Mouse (Mus musculus) adrenal gland, adult 8-10 months (tissue): Measurements from ENCODE around the gene Nit2. TPM values are rescaled to one million over a fixed set of nuclear protein-coding genes. Genes with fewer than 3 reads are reported as not detected.

Experiments used
- DNase-seq: peaks from one replicate; pipeline ENCODE4 v3.0.0; 2022
- total RNA-seq, 4 experiments: library from RNA; stranded (reverse); gene quantifications; 2 replicates each; pipeline ENCODE4 v1.2.4; 2022

The Nit2 gene
- total RNA-seq, 4 experiments from 2014 or later, result 39.7 to 43.5 (median 40.9) TPM

GRCm38 (mm10) chr16:57159835-57160234 is 7.3 kb downstream of the Nit2 start:
- DNase-seq, result no peak

GRCm38 (mm10) chr16:57157728-57158127 is 9.4 kb downstream of the Nit2 start:
- DNase-seq, result no peak

GRCm38 (mm10) chr16:57157076-57157475 is 10.1 kb downstream of the Nit2 start:
- DNase-seq, result no peak

- DNase-seq, result no peak
These were observed 11.2 kb downstream of the Nit2 start for GRCm38 (mm10) chr16:57155899-57156298.

GRCm38 (mm10) chr16:57151437-57151836 is 15.7 kb downstream of the Nit2 start:
- no peak for DNase-seq

GRCm38 (mm10) chr16:57144741-57145140 is 22.4 kb downstream of the Nit2 start:
- peak; percentile 44 for DNase-seq

GRCm38 (mm10) chr16:57133611-57134010 is 33.5 kb downstream of the Nit2 start:
- no peak for DNase-seq

GRCm38 (mm10) chr16:57132326-57132725 is 34.8 kb downstream of the Nit2 start:
- DNase-seq, result no peak

GRCm38 (mm10) chr16:57131544-57131943 is 35.6 kb downstream of the Nit2 start:
- DNase-seq, result no peak

- no peak for DNase-seq
These were observed 36.3 kb downstream of the Nit2 start for GRCm38 (mm10) chr16:57130752-57131400.

- no peak for DNase-seq
These were observed 39.3 kb downstream of the Nit2 start for GRCm38 (mm10) chr16:57127825-57128224.

- no peak for DNase-seq
These were observed 40.9 kb downstream of the Nit2 start for GRCm38 (mm10) chr16:57126268-57126667.

- DNase-seq, result no peak
These were observed 44.3 kb downstream of the Nit2 start for GRCm38 (mm10) chr16:57122682-57123445.

GRCm38 (mm10) chr16:57121816-57122415 is 45.2 kb downstream of the Nit2 start:
- DNase-seq, result no peak

- DNase-seq, result peak; percentile 92
These were observed 46.0 kb downstream of the Nit2 start, which contains the start of gene Tomm70a for GRCm38 (mm10) chr16:57120913-57121815. Tomm70a (plus strand) TSS chr16:57121703.

- no peak for DNase-seq
These were observed 49.6 kb downstream of the Nit2 start for GRCm38 (mm10) chr16:57117562-57117961.

- no peak for DNase-seq
These were observed 51.1 kb downstream of the Nit2 start for GRCm38 (mm10) chr16:57116066-57116465.

Other genes starting within 250 kb of the Nit2 start
- gene Lnp1, start 239.3 kb downstream of the Nit2 start, total RNA-seq, result not detected
- not detected for gene Tmem45a2, start 96.0 kb downstream of the Nit2 start, total RNA-seq
- 10 to 100 TPM; 50.4 to 54.6 (median 52.8) TPM for gene Tomm70a, start 45.6 kb downstream of the Nit2 start, total RNA-seq
- 10 to 100 TPM; 37.3 to 56.9 (median 43.9) TPM for gene Tbc1d23, start 64.2 kb upstream of the Nit2 start, total RNA-seq
- gene Tmem30c, start 125.5 kb upstream of the Nit2 start, total RNA-seq, result under 1 TPM in 1 of 4 experiments, not detected in 3; 0.12 TPM
- 10 to 100 TPM; 15.2 to 32.3 (median 24.5) TPM for gene Filip1l, start 185.8 kb upstream of the Nit2 start, total RNA-seq